Mouse (Mus musculus) R1 (cell line): ENCODE results near the gene Isca2.
A peak's percentile ranks its signal among the peaks of the same experiment; 100 is the strongest.

Experiments
- DNase-seq: peaks from one replicate; pipeline ENCODE4 v3.0.0-alpha.2; 2018; ENCODE audit warnings: low read depth, low spot score

The Isca2 gene

GRCm38 (mm10) chr12:84772726-84773441 lies at the start of gene Isca2, which contains the start of gene Npc2:
TSS of gene Isca2 (plus strand) at chr12:84773251.
TSS of gene Npc2 (minus strand) at chr12:84773152.
- DNase-seq: peak; percentile 100

GRCm38 (mm10) chr12:84726391-84726790 lies 46.7 kb upstream of the Isca2 start:
- no peak for DNase-seq

GRCm38 (mm10) chr12:84726986-84727385 lies 46.1 kb upstream of the Isca2 start:
- DNase-seq: no peak

- no peak for DNase-seq
Measured at GRCm38 (mm10) chr12:84727434-84727833, 45.6 kb upstream of the Isca2 start.

GRCm38 (mm10) chr12:84728421-84728820 lies 44.6 kb upstream of the Isca2 start:
- DNase-seq: peak; percentile 95

GRCm38 (mm10) chr12:84733366-84733765 lies 39.7 kb upstream of the Isca2 start:
- DNase-seq: no peak

- DNase-seq: no peak
Measured at GRCm38 (mm10) chr12:84743496-84743895, 29.6 kb upstream of the Isca2 start.

- no peak for DNase-seq
Measured at GRCm38 (mm10) chr12:84745700-84746099, 27.4 kb upstream of the Isca2 start.

GRCm38 (mm10) chr12:84748134-84748533 lies 24.9 kb upstream of the Isca2 start:
- no peak for DNase-seq

- DNase-seq: no peak
Measured at GRCm38 (mm10) chr12:84750661-84751060, 22.4 kb upstream of the Isca2 start.

GRCm38 (mm10) chr12:84752131-84752977 lies 20.7 kb upstream of the Isca2 start:
- DNase-seq: peak; percentile 59

- peak; percentile 65 for DNase-seq
Measured at GRCm38 (mm10) chr12:84755008-84755695, 17.9 kb upstream of the Isca2 start.

- no peak for DNase-seq
Measured at GRCm38 (mm10) chr12:84756016-84756415, 17.0 kb upstream of the Isca2 start.

- DNase-seq: peak; percentile 44
Measured at GRCm38 (mm10) chr12:84759063-84759462, 14.0 kb upstream of the Isca2 start.

GRCm38 (mm10) chr12:84762532-84762931 lies 10.5 kb upstream of the Isca2 start:
- no peak for DNase-seq

- no peak for DNase-seq
Measured at GRCm38 (mm10) chr12:84763577-84764218, 9.4 kb upstream of the Isca2 start.

- no peak for DNase-seq
Measured at GRCm38 (mm10) chr12:84764756-84765155, 8.3 kb upstream of the Isca2 start.

GRCm38 (mm10) chr12:84765506-84765905 lies 7.5 kb upstream of the Isca2 start:
- DNase-seq: peak; percentile 89

- no peak for DNase-seq
Measured at GRCm38 (mm10) chr12:84766113-84766735, 6.8 kb upstream of the Isca2 start.

- no peak for DNase-seq
Measured at GRCm38 (mm10) chr12:84767510-84767909, 5.5 kb upstream of the Isca2 start.

- peak; percentile 33 for DNase-seq
Measured at GRCm38 (mm10) chr12:84769624-84770023, 3.4 kb upstream of the Isca2 start.
